Mouse (Mus musculus): Measurements from ENCODE around the gene Birc5.

Gene Birc5

DNA sequence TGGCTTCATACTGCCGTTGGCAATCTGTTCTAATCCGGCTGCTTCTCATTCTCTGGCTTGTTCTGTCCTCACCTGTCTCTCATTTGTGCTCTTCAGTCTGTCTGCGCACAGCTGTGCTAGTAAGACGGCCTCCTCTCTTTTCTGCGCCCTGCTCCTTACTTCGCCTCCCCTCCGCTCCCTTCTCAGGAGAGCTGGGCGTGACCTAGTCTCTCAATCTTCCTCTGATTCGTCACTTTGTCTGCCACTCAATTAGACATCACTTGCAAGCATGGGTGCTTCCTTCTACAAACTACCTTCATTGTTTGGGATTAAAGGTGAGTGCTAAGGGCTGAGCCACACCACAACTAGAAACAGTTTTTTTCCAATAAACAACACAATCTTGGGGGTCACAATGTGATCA is 5.2 kb downstream of the Birc5 start:
- DNase-seq (ENCODE audit: extremely low read depth, low read depth, low spot score), result no peak

DNA sequence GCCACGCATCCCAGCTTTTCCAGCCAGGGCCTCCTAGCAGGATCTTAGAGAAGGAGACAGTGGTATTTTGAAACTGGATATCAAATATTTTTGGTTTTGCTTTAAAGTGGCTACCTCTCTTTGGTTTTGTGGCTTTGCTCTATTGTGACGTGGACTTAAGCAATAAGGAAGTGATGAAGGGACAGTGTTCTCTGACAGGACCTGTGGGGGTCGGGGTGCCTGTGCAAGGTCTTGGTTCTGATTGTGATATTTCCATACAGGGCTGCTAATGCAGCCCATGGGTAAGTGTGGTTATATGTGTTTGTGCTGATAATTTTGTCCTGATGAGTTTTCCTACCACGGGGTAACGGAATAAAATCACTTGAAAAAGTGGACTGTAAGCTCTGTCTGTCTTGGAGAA is 6.3 kb downstream of the Birc5 start:
- DNase-seq (ENCODE audit: extremely low read depth, low read depth, low spot score), result no peak

DNA sequence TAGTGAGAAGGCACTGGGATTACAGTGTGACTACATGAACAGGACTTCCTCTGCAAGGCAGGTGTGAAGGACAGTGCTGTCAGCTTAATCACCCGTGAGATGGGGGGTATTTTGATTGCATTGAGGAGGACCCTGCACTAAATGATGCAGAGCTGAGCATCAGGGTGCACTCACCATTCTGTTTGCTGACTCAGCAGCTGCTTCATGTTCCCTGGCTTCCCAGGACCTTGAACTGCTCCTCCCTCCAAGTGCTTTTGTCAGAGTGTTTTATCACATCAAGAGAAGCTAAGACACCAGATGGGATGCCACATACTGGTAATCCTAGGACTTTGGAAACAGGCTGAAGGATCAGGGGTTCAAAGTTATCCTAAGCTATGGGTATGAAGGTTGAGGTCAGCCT is 6.9 kb downstream of the Birc5 start:
- DNase-seq (ENCODE audit: extremely low read depth, low read depth, low spot score), result no peak

DNA sequence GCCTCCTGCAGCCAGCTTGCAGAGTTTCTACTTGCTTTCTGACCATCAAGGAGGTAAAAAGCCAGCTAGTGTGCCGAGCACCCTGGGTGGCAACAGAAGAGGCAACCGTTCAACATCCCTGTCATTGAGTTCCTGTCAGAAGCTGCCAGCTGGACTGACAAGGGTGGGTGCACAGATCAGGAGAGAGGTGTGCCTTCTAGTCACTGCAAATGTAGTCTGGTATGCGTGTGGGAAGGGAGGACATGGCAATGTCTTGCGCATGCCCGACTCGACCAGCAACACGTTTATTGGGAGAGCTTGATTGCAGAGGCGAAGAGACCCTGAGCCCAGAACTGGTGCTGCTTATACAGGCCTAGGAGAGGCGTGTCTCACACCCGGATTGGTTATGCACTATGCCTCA is 8.4 kb downstream of the Birc5 start:
- no peak for DNase-seq (ENCODE audit: extremely low read depth, low read depth, low spot score)

DNA sequence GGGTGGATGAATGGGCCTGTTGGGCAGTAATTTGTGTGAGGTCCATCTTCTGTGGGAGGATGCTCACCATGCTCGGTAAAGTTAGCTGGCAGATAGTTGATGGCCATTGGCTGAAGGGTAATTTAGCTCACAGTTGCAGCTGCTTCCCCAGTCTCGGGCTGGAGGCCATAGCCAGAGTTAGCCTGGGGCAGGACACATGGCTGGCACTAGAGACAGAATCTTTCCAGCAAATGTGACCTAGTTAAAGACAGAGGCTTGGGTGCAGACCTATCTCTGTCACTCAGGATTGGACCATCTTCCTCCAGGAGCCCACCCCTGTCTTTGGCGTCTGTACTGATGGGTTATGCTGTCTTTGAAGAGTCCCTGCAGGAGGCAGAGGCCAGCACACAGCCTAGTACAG is 9.3 kb downstream of the Birc5 start:
- no peak for DNase-seq (ENCODE audit: extremely low read depth, low read depth, low spot score)

DNA sequence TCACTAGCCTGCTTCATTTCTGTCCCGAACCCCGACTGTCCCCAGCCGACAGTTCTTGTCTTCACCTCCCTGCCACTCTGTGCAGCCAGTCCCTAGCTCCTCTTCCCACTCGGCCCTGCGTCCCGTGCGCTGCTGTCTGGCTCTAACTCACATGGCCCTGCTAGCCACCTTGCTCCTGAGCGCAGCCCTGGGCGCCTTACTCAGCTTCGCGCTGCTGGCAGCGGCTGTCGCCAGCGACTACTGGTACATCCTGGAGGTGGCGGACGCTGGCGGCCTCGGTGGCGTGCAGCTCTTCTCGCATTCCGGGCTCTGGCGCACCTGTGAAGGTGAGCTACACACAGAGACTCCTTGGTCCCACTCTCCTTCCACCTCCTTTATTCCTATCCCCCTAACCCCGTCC is 11.6 kb downstream of the Birc5 start, which contains the start of gene Tmem235:
Tmem235 (plus strand) TSS at position 152 of the 400 bp plus-strand sequence.
- DNase-seq (ENCODE audit: extremely low read depth, low read depth, low spot score), result no peak

DNA sequence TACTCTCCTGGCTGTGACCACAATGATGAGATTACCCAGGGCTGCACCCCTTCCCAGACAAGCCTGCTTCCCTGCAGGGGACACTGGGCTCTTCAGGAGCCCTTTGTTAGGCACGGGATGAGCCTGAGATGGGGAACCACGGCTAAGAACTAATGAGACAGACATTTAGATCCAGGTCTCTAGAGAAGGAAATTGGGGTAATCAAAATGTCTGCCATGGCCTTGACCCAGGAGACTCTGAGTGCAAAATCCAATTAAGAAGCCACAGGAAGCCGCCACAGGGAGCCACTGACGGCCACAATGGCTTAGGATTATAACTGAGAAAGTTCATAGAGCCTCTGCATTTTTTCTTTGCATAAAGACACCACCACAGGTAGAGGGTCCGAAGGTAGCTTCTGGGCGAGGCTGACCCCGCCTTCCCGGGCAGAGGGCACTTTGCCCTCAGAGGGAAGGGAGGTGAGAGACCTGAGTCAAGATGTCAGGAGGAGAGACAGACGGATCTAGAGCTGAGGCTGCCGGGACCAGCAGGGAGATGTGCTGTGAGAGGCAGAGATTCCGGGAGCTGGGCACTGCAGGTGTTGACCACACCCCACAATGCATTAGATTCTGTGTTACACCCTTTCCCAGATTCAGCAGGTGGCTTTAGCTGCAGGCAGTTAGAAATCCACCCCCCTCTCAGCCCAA is 14.3 kb downstream of the Birc5 start:
- DNase-seq (ENCODE audit: extremely low read depth, low read depth, low spot score), result no peak

DNA sequence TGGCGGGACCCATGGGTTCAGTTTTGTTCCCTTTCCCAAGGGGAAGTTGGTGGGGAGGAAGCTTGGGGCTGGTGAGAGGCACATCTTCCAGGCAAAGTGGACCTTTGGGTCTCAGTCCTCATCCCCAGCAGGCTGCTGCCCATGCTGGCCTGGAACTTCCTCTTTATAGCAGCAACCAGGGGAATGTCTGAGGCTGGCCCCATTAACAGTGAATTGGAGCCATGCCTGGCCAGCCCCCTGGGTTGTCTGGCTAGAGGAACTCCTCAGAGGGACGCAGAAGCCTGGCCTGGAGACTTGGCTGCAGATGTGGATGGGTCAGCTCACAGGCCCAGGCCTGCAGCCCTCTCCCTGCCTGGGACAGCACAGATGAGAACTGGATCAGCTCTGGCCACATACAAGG is 15.8 kb downstream of the Birc5 start:
- DNase-seq (ENCODE audit: extremely low read depth, low read depth, low spot score), result no peak

DNA sequence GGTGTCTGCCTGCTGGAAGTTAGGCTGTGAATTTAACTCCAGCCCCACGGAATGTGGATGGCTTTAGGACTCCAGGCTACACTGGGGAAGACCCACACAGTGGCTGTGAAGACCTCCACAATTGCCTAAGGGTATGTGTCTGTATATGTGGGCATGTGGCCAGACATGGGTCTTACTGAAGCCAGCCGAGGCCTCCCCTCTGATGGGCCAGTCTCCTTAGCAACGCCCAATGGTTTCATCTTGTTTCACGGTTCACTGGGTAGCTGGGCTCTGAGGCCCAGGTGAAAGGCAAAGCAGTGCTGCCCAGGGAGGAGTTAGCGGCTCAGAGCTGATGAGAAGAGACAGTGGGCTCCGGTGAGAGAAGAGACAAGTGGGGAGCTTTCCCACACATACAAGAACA is 16.9 kb downstream of the Birc5 start:
- no peak for DNase-seq (ENCODE audit: extremely low read depth, low read depth, low spot score)

DNA sequence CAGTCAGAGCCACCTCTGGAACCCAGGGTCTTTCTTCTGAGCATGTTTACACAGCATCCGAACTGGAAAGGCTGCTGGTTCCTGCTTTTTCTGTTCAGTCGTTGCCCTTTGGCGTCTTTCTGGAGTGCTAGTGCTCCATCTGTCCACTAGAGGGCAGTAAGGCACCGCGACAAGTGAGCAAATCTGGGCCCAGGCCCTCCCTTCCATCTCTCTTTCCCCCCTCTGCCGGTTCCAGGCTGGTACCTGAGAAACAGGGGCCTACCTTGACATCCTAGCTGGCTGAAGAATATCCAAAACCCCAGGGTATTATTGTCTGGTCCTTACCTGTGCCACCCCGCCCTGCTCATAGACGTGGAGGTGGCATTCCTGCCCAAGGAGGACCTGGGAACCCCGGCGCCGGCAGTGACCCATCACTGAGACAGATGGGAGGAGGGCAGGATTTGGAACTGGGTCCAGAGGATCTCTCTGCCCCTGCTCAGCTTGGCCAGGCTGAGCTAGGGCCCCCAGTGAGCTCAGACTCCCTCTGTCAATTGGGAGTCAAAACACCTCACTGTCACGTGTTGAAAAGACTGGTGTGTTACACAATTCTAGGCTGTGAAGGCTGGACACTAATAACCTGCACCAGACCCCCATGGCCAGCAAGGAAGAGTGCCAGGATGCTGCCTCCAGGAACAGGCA is 21.8 kb downstream of the Birc5 start:
- DNase-seq (ENCODE audit: extremely low read depth, low read depth, low spot score), result no peak

DNA sequence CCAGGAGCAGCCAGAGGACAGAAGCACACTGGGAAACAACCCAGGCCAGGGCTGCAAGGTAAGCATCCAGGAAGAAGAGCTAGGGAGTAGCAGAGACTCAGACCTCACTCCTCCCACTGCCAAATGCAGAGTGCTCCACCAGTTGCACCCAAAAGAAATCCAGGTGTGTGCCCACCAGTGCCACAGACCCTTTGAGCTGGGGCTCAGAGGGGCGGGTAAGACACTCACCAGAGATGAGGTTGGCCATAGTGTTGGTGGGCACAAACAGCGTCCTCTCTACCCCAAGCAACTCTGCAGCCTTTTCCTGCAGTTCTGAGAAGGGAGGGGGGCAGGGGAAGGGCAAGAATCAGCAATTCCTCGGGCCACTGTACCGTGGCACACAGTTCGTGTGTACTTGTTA is 22.3 kb downstream of the Birc5 start:
- DNase-seq (ENCODE audit: extremely low read depth, low read depth, low spot score), result no peak

DNA sequence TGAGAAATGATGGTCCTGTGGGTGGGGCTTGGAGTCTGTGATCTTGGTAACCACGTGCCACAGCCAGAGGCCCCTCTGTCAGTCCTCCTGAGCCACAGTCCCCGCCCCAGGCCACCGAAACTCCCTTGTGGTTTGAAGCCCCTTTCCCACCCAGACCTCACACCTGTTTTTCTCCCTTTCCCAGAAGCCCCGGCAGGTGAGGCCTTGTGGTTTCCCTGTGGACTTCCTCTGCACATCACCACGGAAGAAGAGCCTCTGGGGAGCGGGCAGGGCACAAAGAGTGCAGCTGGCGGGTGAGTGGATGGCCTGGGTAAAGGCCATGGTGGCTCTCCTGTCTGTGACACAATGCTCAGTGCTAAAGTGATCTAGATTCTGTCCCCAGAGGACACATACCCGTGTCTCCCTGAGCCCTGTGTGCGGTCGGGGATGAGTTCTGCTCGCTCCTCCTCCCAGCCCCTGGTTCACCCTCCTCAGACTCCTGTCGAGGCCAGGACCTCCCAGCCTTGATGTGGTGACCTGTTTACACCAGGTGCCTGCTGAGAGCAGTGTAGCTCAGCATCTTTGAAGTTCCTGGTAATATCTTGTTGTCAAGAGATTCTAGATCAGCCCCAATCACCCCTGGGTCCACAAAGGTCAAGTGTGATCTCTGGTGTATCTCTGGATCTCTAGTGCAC is 23.0 kb downstream of the Birc5 start:
- no peak for DNase-seq (ENCODE audit: extremely low read depth, low read depth, low spot score)

DNA sequence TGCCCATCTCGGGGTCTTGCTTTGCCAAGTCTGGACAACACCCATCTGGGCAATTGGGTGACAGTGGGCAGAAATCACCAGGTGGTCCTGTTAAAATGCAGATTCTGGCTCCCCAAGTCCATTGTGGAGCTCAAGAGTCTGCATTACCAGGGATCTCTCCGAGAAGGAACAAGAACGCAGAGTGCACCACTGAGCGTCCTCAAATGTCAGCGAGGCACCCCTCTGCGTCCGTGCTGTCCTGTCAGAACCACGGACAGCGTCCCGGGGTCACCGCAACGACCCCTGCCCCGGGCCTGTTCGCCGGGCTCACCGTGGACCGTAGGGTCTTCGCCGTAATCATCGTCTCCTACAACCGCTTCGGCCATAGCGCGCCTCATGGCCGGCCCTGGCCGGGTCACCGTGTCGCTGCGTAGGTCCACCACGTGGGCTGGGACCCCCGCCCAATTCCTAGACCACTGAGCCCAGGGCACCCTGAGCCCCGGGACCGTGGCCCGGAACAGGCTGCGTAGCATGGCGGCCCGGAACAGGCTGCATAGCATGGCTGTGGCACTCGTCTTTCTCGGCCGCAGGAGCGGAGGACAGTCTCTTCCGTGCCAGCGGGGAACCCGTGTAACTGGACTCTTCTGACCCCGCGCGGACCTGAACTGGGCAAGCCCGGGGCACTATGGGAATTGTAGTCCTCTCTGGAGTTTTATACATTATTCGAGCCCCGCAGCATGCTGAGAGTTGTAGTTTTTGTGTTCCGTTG is 24.0 kb downstream of the Birc5 start, which contains the start of gene Tha1:
Tha1 (minus strand) TSS at position 621 of the 748 bp plus-strand sequence.
- DNase-seq (ENCODE audit: extremely low read depth, low read depth, low spot score), result no peak

DNA sequence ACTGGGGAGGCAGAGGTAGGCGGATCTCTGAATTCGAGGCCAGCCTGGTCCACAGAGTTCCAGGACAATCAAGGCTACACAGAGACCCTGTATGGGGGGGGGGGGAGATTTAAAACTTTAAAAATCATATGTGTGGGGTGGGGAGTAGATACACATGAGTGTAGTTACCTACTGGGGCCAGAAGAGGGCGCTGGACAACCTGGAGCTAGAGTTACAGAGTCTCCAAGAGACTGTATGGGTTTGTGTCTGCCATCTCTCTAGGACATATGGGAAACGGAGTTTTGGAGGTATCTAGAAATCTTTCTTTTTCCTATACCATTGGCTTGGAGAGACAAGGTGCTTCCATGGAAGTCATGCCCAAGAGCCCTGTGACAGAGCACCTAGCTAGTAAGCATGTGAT is 25.4 kb downstream of the Birc5 start:
- no peak for DNase-seq (ENCODE audit: extremely low read depth, low read depth, low spot score)

DNA sequence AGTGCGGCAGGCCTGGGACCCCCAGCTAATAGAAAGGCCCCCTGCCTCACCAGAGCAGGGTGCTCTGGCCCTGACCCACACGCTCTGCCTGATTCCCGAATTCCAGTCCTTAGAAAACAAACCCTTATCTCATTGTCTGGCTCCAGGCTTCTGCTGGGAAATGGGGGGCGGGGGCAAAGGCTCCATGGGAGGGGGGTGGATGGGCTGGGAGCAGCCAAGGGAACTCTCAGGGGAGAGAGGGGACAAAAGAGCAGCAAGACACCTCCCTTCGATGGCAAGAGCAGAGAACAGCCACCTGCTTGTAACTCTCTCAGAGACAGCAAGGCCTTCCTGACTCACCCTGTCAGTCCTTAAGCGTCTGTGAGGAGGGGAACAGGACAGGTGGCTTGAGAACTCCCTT is 26.6 kb downstream of the Birc5 start:
- no peak for DNase-seq (ENCODE audit: extremely low read depth, low read depth, low spot score)

DNA sequence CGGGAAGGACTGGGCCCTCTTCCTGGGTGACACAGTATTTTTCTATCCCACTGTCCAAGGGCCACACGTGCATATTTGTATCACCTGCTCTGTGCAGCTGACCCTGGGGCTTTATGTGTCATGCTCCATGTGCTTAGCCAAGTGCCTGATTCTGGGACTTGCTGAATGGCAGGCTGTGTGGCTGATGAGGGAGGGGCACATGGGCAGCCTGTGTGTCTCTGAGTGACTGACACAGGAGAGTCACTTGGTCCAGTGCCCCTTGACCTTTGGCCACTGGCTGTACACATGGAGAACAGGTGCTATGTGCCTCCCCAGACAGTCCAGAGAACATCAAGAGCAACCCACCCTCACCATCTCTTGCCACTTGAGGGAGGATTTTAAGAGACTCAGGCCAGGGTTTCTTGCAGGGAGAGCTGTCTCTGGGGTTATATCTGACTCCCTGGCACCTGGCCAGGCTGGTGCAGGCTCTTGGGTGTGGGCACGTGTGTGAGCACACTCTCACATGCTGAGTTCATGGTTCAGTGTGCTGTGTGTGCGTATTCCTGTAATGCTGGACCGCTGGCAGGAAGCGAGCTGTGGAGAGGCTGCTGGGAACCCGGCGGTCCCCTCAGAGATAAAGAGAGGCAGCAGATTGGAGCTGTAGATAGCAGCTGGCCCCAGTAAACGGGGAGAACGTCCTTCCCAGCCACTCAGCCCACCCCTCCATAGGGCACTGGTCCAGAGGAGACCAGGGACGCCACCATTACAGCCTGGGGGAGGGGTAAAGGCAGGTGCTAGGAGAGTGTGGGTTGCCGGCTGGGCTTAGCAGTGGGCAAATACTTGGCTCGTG is 29.1 kb downstream of the Birc5 start:
- no peak for DNase-seq (ENCODE audit: extremely low read depth, low read depth, low spot score)

DNA sequence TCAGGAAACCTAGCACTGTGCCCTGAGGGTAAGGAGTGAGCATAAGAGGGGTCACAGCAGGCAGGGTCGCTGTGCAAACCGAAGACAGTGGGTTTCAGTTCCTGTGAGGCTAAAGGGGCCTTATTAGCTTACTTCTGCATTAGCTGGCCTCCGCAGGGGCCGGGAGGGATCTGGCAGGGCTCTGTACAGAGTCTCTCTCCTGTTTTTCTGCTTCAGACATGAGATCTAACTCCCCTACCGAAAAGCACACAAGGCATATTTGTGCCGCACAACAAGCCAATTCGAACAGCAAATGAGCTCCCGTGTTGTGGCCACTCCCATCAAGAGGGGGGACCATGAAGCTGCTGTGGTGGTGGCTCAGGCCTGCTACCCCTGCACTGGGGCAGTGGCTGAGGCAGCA is 29.8 kb downstream of the Birc5 start:
- no peak for DNase-seq (ENCODE audit: extremely low read depth, low read depth, low spot score)

DNA sequence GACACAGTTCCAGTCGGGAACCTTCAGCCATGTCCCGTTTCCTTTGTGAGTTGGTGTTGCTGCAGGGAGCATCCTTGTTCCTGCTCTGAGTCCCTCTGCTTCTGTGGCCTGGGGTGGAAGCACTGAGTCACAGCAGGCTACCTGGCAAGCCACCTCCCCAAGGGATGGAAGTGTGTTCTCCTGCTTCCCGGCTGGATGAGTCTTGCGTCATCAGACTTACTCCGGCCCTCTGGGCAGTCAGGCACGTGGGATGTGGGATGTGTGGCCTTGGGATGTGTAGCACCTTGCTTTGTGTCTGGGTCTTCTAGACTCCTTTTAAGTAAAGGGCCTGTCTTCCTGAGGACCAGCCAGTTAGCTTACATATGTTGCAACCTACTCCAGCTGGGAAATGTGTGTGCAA is 30.6 kb downstream of the Birc5 start:
- no peak for DNase-seq (ENCODE audit: extremely low read depth, low read depth, low spot score)

DNA sequence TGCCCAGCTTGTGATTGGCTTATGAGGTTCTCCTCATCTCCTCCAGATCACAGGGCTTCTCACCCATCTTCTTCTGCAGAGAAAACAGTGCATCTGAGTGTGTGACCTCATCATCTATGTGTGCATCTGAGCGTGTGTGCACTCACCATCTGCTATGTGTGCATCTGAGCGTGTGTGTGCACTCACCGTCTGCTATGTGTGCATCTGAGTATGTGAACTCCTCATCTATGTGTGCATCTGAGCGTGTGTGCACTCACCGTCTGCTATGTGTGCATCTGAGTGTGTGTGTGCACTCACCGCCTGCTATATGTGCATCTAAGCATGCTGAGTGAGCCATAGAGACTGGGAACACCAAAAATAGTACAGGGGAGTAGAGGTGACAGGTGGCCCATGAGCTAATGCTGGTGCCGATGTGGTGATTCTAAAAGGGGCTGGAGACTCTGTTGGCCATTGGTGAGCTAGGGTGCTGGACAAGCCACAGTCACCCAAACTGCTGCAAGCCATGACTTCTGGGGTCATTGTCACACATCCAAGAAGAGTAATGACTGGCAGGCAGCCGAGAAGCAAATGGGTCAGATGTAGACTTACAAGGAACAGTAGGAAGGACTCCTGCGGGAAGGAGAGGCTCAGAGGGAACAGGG is 31.4 kb downstream of the Birc5 start:
- no peak for DNase-seq (ENCODE audit: extremely low read depth, low read depth, low spot score)

DNA sequence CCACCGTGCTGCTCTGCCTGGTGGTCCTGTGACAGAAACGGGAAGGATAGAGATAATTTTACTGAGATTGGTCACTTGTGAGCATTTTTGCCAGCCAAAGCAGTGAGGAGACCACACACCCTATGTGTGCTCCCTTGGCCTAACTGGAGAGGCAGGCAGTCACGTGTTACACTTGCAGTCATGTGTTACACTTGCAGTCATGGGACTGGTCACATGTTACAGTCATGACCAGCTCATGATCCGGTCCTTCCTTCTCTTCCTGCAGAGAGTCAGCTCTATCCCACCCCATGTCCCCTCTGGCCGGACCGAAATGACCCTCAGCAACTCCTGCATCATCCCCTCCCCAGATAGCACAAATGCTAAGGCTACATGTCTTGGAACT is 31.9 kb downstream of the Birc5 start:
- DNase-seq (ENCODE audit: extremely low read depth, low read depth, low spot score), result no peak
